Comparison of ENCODE assay signal across 1 mouse cellular context in the genomic region with DNA sequence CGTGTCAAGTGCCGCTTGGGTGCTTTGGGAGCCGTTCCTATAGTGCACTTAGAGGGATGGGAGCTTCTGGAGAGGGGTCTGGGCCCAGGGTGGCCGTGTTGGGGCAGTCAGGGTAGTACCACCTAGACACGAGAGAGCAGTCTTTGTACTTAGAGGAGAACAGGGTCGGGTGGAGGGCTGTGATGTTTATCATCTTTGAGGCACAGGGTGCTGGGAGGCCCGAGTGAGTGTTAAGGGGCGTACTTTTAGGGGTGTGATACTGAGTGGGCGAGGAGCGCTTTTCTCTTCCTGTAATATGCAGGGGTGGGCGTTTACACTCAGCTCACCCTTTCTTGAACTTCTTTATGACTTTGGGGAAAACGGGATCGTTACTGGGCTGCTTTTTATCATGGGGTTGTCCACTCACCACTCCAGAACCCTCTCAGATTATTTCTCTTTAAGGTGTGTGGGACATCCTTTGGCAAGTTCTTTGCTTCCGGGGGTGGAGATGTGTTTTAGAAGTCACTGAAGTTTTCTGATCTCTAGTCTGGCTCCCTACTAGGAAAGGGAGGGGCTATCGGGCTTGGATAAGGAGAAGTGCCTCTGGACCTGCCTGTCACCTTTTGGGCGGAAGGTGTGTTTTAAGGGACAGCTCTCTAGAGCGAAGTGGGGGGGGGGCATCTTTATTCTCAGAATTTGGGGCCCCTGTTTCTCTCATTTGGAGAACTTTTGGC.
TF ChIP-seq lines count a peak whose summit lies in the region.

No protein-coding gene starts in this region.

TF ChIP-seq in MEL, 35 proteins besides CTCF, POLR2A, EP300 and RAD21 (continued from another document):
- TF ChIP-seq BHLHE40 (IDR thresholded peaks at IDR 0.05; ENCODE audit: borderline replicate concordance, low read depth, low read length) (no peak), UBTF (IDR thresholded peaks at IDR 0.05; ENCODE audit: borderline replicate concordance, insufficient read depth, low read depth, low read length) (no peak), CHD1 (IDR thresholded peaks at IDR 0.05; ENCODE audit: low read depth, low read length) (no peak; the same call in 1 of the 2 replicates), TBP (IDR thresholded peaks at IDR 0.05; ENCODE audit: low read depth, low read length) (peak; percentile 51; the same call in 1 of the 2 replicates), MXI1 (IDR thresholded peaks at IDR 0.05; ENCODE audit: low read depth, low read length) (peak; percentile 74; the same call in 1 of the 2 replicates), MAZ (IDR thresholded peaks at IDR 0.05; ENCODE audit: low read depth, low read length) (peak; percentile 77), SMC3 (IDR thresholded peaks at IDR 0.05; ENCODE audit: low read depth, low read length) (no peak), HCFC1 (IDR thresholded peaks at IDR 0.05; ENCODE audit: low read depth, low read length) (peak; percentile 20; the same call in 1 of the 2 replicates), ELF1 (IDR thresholded peaks at IDR 0.05; ENCODE audit: low read depth, low read length) (peak; percentile 38; the same call in 1 of the 2 replicates), GABPA (IDR thresholded peaks at IDR 0.05; ENCODE audit: low read depth, low read length) (no peak)
